Mouse (Mus musculus): ENCODE measurements around the gene Siae. TPM values are rescaled to one million over a fixed set of nuclear protein-coding genes. Genes with fewer than 3 reads are reported as not detected.

Siae gene
- polyA plus RNA-seq (2014; fragmentation: Nextera tagmentation; extraction: Ambion mirVana), result 5.0 and 7.2 TPM in 2 replicates

GRCm38 (mm10) chr9:37554838-37555748 is at the start of gene Siae:
Gene Siae (plus strand): TSS chr9:37555698.
- ATAC-seq (ENCODE audit: insufficient number of reproducible peaks, low FRiP score, low TSS enrichment, low read depth), result no peak
- Histone ChIP-seq H3K27ac (replicated peaks; ENCODE audit: low read depth, low read length) (no peak within 1 kb of the TSS), H3K4me3 (ENCODE audit: low read depth, low read length) (no peak within 1 kb of the TSS), H3K9ac (ENCODE audit: low read length) (no peak within 1 kb of the TSS), H3K4me2 (ENCODE audit: low read depth, severe bottlenecking) (no peak within 1 kb of the TSS), H3K4me1 (ENCODE audit: control insufficient read depth, insufficient read depth, low read length) (peaks cover 7% of the 10 kb centered on the region; the same call in 1 of the 2 replicates), H3K36me3 (ENCODE audit: control insufficient read depth, insufficient read depth, low read length) (no peaks in the 10 kb centered on the region), H3K27me3 (ENCODE audit: control insufficient read depth, insufficient read depth, low read length) (peaks cover 18% of the 10 kb centered on the region), H3K9me3 (ENCODE audit: control insufficient read depth, low read length) (no peaks in the 10 kb centered on the region)
- no peak for DNase-seq (ENCODE audit: low spot score)
- WGBS, result 31% methylated on average over 7 of the region's 7 CpGs

- no peaks in the 10 kb centered on the region for H3K9me3 ChIP-seq (ENCODE audit: control insufficient read depth, low read length)
- DNase-seq (ENCODE audit: low spot score), result no peak
- H3K36me3 ChIP-seq (ENCODE audit: control insufficient read depth, insufficient read depth, low read length), result no peaks in the 10 kb centered on the region
- H3K9ac ChIP-seq (ENCODE audit: low read length), result no peak overlapping the region
- WGBS, result 98% methylated on average over 1 of the region's 1 CpGs
- no peaks in the 10 kb centered on the region for H3K4me1 ChIP-seq (ENCODE audit: control insufficient read depth, insufficient read depth, low read length)
- H3K27ac ChIP-seq (replicated peaks; ENCODE audit: low read depth, low read length), result no peak overlapping the region
- no peak for ATAC-seq (ENCODE audit: insufficient number of reproducible peaks, low FRiP score, low TSS enrichment, low read depth)
- H3K4me3 ChIP-seq (ENCODE audit: low read depth, low read length), result no peak overlapping the region
- no peak overlapping the region for H3K4me2 ChIP-seq (ENCODE audit: low read depth, severe bottlenecking)
- H3K27me3 ChIP-seq (ENCODE audit: control insufficient read depth, insufficient read depth, low read length), result no peaks in the 10 kb centered on the region
These were observed 49.5 kb upstream of the Siae start for GRCm38 (mm10) chr9:37506023-37506422.

GRCm38 (mm10) chr9:37512097-37512496 is 43.4 kb upstream of the Siae start:
- WGBS, result 84% methylated on average over 2 of the region's 2 CpGs
- ATAC-seq (ENCODE audit: insufficient number of reproducible peaks, low FRiP score, low TSS enrichment, low read depth) (no peak), DNase-seq (ENCODE audit: low spot score) (no peak)
- Histone ChIP-seq H3K9ac (ENCODE audit: low read length) (no peak overlapping the region), H3K4me3 (ENCODE audit: low read depth, low read length) (no peak overlapping the region), H3K27ac (replicated peaks; ENCODE audit: low read depth, low read length) (no peak overlapping the region), H3K4me2 (ENCODE audit: low read depth, severe bottlenecking) (no peak overlapping the region), H3K27me3 (ENCODE audit: control insufficient read depth, insufficient read depth, low read length) (no peaks in the 10 kb centered on the region), H3K36me3 (ENCODE audit: control insufficient read depth, insufficient read depth, low read length) (no peaks in the 10 kb centered on the region), H3K9me3 (ENCODE audit: control insufficient read depth, low read length) (no peaks in the 10 kb centered on the region), H3K4me1 (ENCODE audit: control insufficient read depth, insufficient read depth, low read length) (no peaks in the 10 kb centered on the region)

- Histone ChIP-seq H3K9ac (ENCODE audit: low read length) (no peak overlapping the region), H3K4me2 (ENCODE audit: low read depth, severe bottlenecking) (no peak overlapping the region), H3K4me3 (ENCODE audit: low read depth, low read length) (no peak overlapping the region), H3K4me1 (ENCODE audit: control insufficient read depth, insufficient read depth, low read length) (no peaks in the 10 kb centered on the region), H3K27me3 (ENCODE audit: control insufficient read depth, insufficient read depth, low read length) (no peaks in the 10 kb centered on the region), H3K9me3 (ENCODE audit: control insufficient read depth, low read length) (no peaks in the 10 kb centered on the region), H3K36me3 (ENCODE audit: control insufficient read depth, insufficient read depth, low read length) (no peaks in the 10 kb centered on the region), H3K27ac (replicated peaks; ENCODE audit: low read depth, low read length) (no peak overlapping the region)
- no peak for ATAC-seq (ENCODE audit: insufficient number of reproducible peaks, low FRiP score, low TSS enrichment, low read depth)
- WGBS, result 91% methylated on average over 3 of the region's 3 CpGs
- DNase-seq (ENCODE audit: low spot score), result no peak
These were observed 41.0 kb upstream of the Siae start for GRCm38 (mm10) chr9:37514456-37514855.

GRCm38 (mm10) chr9:37517467-37517866 is 38.0 kb upstream of the Siae start:
- no peak overlapping the region for H3K9ac ChIP-seq (ENCODE audit: low read length)
- H3K27me3 ChIP-seq (ENCODE audit: control insufficient read depth, insufficient read depth, low read length), result no peaks in the 10 kb centered on the region

GRCm38 (mm10) chr9:37518991-37519390 is 36.5 kb upstream of the Siae start:
- Histone ChIP-seq H3K4me1 (ENCODE audit: control insufficient read depth, insufficient read depth, low read length) (no peaks in the 10 kb centered on the region), H3K4me2 (ENCODE audit: low read depth, severe bottlenecking) (no peak overlapping the region), H3K36me3 (ENCODE audit: control insufficient read depth, insufficient read depth, low read length) (no peaks in the 10 kb centered on the region; the same call in 1 of the 2 replicates), H3K27me3 (ENCODE audit: control insufficient read depth, insufficient read depth, low read length) (no peaks in the 10 kb centered on the region), H3K27ac (replicated peaks; ENCODE audit: low read depth, low read length) (no peak overlapping the region), H3K4me3 (ENCODE audit: low read depth, low read length) (no peak overlapping the region), H3K9me3 (ENCODE audit: control insufficient read depth, low read length) (no peaks in the 10 kb centered on the region), H3K9ac (ENCODE audit: low read length) (no peak overlapping the region)
- no peak for DNase-seq (ENCODE audit: low spot score)
- 91% methylated on average over 8 of the region's 8 CpGs for WGBS
- ATAC-seq (ENCODE audit: insufficient number of reproducible peaks, low FRiP score, low TSS enrichment, low read depth), result no peak

More at GRCm38 (mm10) chr9:37517467-37517866, 38.0 kb upstream of the Siae start:
- ATAC-seq (ENCODE audit: insufficient number of reproducible peaks, low FRiP score, low TSS enrichment, low read depth) (no peak), DNase-seq (ENCODE audit: low spot score) (no peak)
- H3K4me1 ChIP-seq (ENCODE audit: control insufficient read depth, insufficient read depth, low read length), result no peaks in the 10 kb centered on the region
- no peaks in the 10 kb centered on the region for H3K9me3 ChIP-seq (ENCODE audit: control insufficient read depth, low read length)
- H3K36me3 ChIP-seq (ENCODE audit: control insufficient read depth, insufficient read depth, low read length), result no peaks in the 10 kb centered on the region; the same call in 1 of the 2 replicates
- no peak overlapping the region for H3K4me2 ChIP-seq (ENCODE audit: low read depth, severe bottlenecking)
- H3K27ac ChIP-seq (replicated peaks; ENCODE audit: low read depth, low read length), result no peak overlapping the region
- WGBS, result 78% methylated on average over 1 of the region's 1 CpGs
- H3K4me3 ChIP-seq (ENCODE audit: low read depth, low read length), result no peak overlapping the region

- DNase-seq (ENCODE audit: low spot score) (no peak), ATAC-seq (ENCODE audit: insufficient number of reproducible peaks, low FRiP score, low TSS enrichment, low read depth) (no peak)
- Histone ChIP-seq H3K36me3 (ENCODE audit: control insufficient read depth, insufficient read depth, low read length) (no peaks in the 10 kb centered on the region; the same call in 1 of the 2 replicates), H3K27ac (replicated peaks; ENCODE audit: low read depth, low read length) (no peak overlapping the region), H3K9me3 (ENCODE audit: control insufficient read depth, low read length) (no peaks in the 10 kb centered on the region), H3K4me1 (ENCODE audit: control insufficient read depth, insufficient read depth, low read length) (no peaks in the 10 kb centered on the region), H3K9ac (ENCODE audit: low read length) (no peak overlapping the region), H3K4me3 (ENCODE audit: low read depth, low read length) (no peak overlapping the region), H3K27me3 (ENCODE audit: control insufficient read depth, insufficient read depth, low read length) (no peaks in the 10 kb centered on the region), H3K4me2 (ENCODE audit: low read depth, severe bottlenecking) (no peak overlapping the region)
- WGBS, result 93% methylated on average over 2 of the region's 2 CpGs
These were observed 35.5 kb upstream of the Siae start for GRCm38 (mm10) chr9:37519995-37520394.

- no peak overlapping the region for H3K4me3 ChIP-seq (ENCODE audit: low read depth, low read length)
- no peak overlapping the region for H3K9ac ChIP-seq (ENCODE audit: low read length)
- peaks cover 43% of the 10 kb centered on the region for H3K27me3 ChIP-seq (ENCODE audit: control insufficient read depth, insufficient read depth, low read length)
- peaks cover 13% of the 10 kb centered on the region; the same call in 1 of the 2 replicates for H3K4me1 ChIP-seq (ENCODE audit: control insufficient read depth, insufficient read depth, low read length)
- H3K27ac ChIP-seq (replicated peaks; ENCODE audit: low read depth, low read length), result no peak overlapping the region
- no peaks in the 10 kb centered on the region for H3K9me3 ChIP-seq (ENCODE audit: control insufficient read depth, low read length)
- DNase-seq (ENCODE audit: low spot score), result no peak
- no peaks in the 10 kb centered on the region; the same call in 1 of the 2 replicates for H3K36me3 ChIP-seq (ENCODE audit: control insufficient read depth, insufficient read depth, low read length)
- WGBS, result 87% methylated on average over 2 of the region's 2 CpGs
- ATAC-seq (ENCODE audit: insufficient number of reproducible peaks, low FRiP score, low TSS enrichment, low read depth), result no peak
- H3K4me2 ChIP-seq (ENCODE audit: low read depth, severe bottlenecking), result no peak overlapping the region
These were observed 30.0 kb upstream of the Siae start for GRCm38 (mm10) chr9:37525461-37525860.

Measured in limb, embryonic 11.5 days (tissue).